Mouse (Mus musculus): ENCODE results near the gene Polr2b. TPM values are rescaled to one million over a fixed set of nuclear protein-coding genes. Genes with fewer than 3 reads are reported as not detected.

Gene Polr2b
- polyA plus RNA-seq, 1 experiment from 2014 or later = 40.0 TPM

- H3K4me2 ChIP-seq (ENCODE audit: low read length) = no peak overlapping the region
- no peak overlapping the region for H3K4me3 ChIP-seq (ENCODE audit: control insufficient read depth in 1 of 2, insufficient read depth in 1 of 2, low read depth in 1 of 2, low read length in 2 of 2)
- no peak for ATAC-seq (ENCODE audit: insufficient number of reproducible peaks, insufficient read depth, low FRiP score, low read depth)
- WGBS = 85% methylated on average over 5 of the region's 5 CpGs
- no peak overlapping the region for H3K9ac ChIP-seq (ENCODE audit: low read length)
- no peaks in the 10 kb centered on the region for H3K36me3 ChIP-seq (ENCODE audit: control insufficient read depth, insufficient read depth, low read length)
- peaks cover 5 to 14% of the 10 kb centered on the region in 2 experiments for H3K4me1 ChIP-seq (ENCODE audit: control insufficient read depth in 2 of 2, insufficient read depth in 2 of 2, low read length in 2 of 2)
- H3K9me3 ChIP-seq (ENCODE audit: control insufficient read depth, low read length) = no peaks in the 10 kb centered on the region
- H3K27me3 ChIP-seq (ENCODE audit: control insufficient read depth, insufficient read depth, low read length) = no peaks in the 10 kb centered on the region
- H3K27ac ChIP-seq (replicated peaks in 1 of 2; ENCODE audit: control insufficient read depth in 1 of 2, insufficient read depth in 1 of 2, low read depth in 2 of 2, low read length in 2 of 2) = no peak overlapping the region
Observed at GRCm38 (mm10) chr5:77381686-77382085, 71.7 kb downstream of the Polr2b start.

GRCm38 (mm10) chr5:77383799-77384554 lies 74.0 kb downstream of the Polr2b start:
- H3K27me3 ChIP-seq (ENCODE audit: control insufficient read depth, insufficient read depth, low read length) = no peaks in the 10 kb centered on the region
- no peak overlapping the region for H3K27ac ChIP-seq (replicated peaks in 1 of 2; ENCODE audit: control insufficient read depth in 1 of 2, insufficient read depth in 1 of 2, low read depth in 2 of 2, low read length in 2 of 2)
- ATAC-seq (ENCODE audit: insufficient number of reproducible peaks, insufficient read depth, low FRiP score, low read depth) = no peak
- H3K4me1 ChIP-seq (ENCODE audit: control insufficient read depth in 2 of 2, insufficient read depth in 2 of 2, low read length in 2 of 2) = peaks cover 12 to 14% of the 10 kb centered on the region in 2 experiments
- no peaks in the 10 kb centered on the region for H3K36me3 ChIP-seq (ENCODE audit: control insufficient read depth, insufficient read depth, low read length)
- H3K4me3 ChIP-seq (ENCODE audit: control insufficient read depth in 1 of 2, insufficient read depth in 1 of 2, low read depth in 1 of 2, low read length in 2 of 2) = no peak overlapping the region
- H3K9me3 ChIP-seq (ENCODE audit: control insufficient read depth, low read length) = no peaks in the 10 kb centered on the region
- no peak overlapping the region for H3K4me2 ChIP-seq (ENCODE audit: low read length)
- no peak overlapping the region for H3K9ac ChIP-seq (ENCODE audit: low read length)
- WGBS = 76% methylated on average over 5 of the region's 5 CpGs

DNA sequence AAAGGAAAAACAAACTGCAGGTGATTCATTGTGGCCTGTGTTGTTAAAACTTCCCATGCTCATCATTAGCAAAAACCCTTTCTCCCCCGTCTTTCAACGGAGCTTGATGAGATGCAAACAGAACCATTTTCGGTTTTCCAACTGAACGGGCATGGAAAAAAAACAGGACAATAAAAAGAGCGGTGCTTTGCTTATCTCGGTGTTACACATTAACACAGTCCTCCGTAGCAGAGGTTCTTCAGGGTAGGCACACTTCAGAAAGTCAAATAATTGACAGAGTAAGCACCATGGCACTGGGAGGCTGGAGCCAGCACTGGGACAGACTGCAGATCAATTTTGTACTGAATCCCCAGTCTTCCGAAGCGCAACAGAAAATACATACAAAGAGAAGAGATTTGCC lies 74.8 kb downstream of the Polr2b start:
- peaks cover 12 to 14% of the 10 kb centered on the region in 2 experiments for H3K4me1 ChIP-seq (ENCODE audit: control insufficient read depth in 2 of 2, insufficient read depth in 2 of 2, low read length in 2 of 2)
- H3K36me3 ChIP-seq (ENCODE audit: control insufficient read depth, insufficient read depth, low read length) = no peaks in the 10 kb centered on the region
- no peak overlapping the region for H3K27ac ChIP-seq (replicated peaks in 1 of 2; ENCODE audit: control insufficient read depth in 1 of 2, insufficient read depth in 1 of 2, low read depth in 2 of 2, low read length in 2 of 2)
- 75% methylated on average over 9 of the region's 9 CpGs for WGBS
- no peaks in the 10 kb centered on the region for H3K9me3 ChIP-seq (ENCODE audit: control insufficient read depth, low read length)
- no peaks in the 10 kb centered on the region for H3K27me3 ChIP-seq (ENCODE audit: control insufficient read depth, insufficient read depth, low read length)
- H3K9ac ChIP-seq (ENCODE audit: low read length) = no peak overlapping the region
- no peak overlapping the region for H3K4me2 ChIP-seq (ENCODE audit: low read length)
- ATAC-seq (ENCODE audit: insufficient number of reproducible peaks, insufficient read depth, low FRiP score, low read depth) = no peak
- no peak overlapping the region for H3K4me3 ChIP-seq (ENCODE audit: control insufficient read depth in 1 of 2, insufficient read depth in 1 of 2, low read depth in 1 of 2, low read length in 2 of 2)

- Histone ChIP-seq H3K27ac (replicated peaks in 1 of 2; ENCODE audit: control insufficient read depth in 1 of 2, insufficient read depth in 1 of 2, low read depth in 2 of 2, low read length in 2 of 2) (no peak overlapping the region), H3K4me1 (ENCODE audit: control insufficient read depth in 2 of 2, insufficient read depth in 2 of 2, low read length in 2 of 2) (peaks cover 12 to 14% of the 10 kb centered on the region in 2 experiments), H3K9ac (ENCODE audit: low read length) (no peak overlapping the region), H3K36me3 (ENCODE audit: control insufficient read depth, insufficient read depth, low read length) (no peaks in the 10 kb centered on the region), H3K9me3 (ENCODE audit: control insufficient read depth, low read length) (no peaks in the 10 kb centered on the region), H3K27me3 (ENCODE audit: control insufficient read depth, insufficient read depth, low read length) (no peaks in the 10 kb centered on the region), H3K4me2 (ENCODE audit: low read length) (no peak overlapping the region), H3K4me3 (ENCODE audit: control insufficient read depth in 1 of 2, insufficient read depth in 1 of 2, low read depth in 1 of 2, low read length in 2 of 2) (no peak overlapping the region)
- 90% methylated on average over 5 of the region's 5 CpGs for WGBS
- no peak for ATAC-seq (ENCODE audit: insufficient number of reproducible peaks, insufficient read depth, low FRiP score, low read depth)
Observed at GRCm38 (mm10) chr5:77385221-77385620, 75.3 kb downstream of the Polr2b start.

DNA sequence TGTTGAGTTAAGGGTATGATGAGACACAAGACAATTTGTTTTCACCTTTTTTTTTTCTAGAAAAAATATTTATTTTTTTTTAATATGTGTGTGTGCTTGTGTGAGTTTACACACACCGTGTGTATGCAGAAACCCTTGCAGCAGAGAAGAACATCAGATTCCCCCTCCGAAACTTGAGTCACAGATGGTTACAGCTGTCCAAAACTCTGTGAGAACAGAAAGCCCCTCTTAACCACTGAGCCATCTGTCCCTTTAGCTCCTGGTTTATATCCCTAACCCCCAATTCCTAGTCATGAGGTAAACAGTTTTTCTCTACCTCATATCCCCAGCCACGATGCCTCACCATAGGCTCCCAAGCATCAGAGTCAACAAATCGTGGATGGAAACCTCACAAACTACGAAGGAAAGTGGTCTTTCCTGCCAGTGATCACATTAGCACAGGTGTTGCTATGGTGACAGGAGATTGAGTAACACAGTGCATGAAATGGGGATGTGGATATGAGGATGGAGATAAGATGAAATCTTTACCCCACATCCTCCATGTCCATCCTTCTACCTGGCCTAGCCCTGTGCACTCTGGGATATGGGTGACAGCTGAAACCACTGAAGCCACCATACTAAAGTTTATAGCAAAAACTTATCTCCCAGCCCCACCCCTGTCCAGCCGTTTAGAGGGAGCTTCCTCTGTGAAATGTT lies 76.1 kb downstream of the Polr2b start:
- no peaks in the 10 kb centered on the region for H3K36me3 ChIP-seq (ENCODE audit: control insufficient read depth, insufficient read depth, low read length)
- peaks cover 12 to 14% of the 10 kb centered on the region in 2 experiments for H3K4me1 ChIP-seq (ENCODE audit: control insufficient read depth in 2 of 2, insufficient read depth in 2 of 2, low read length in 2 of 2)
- no peak overlapping the region for H3K9ac ChIP-seq (ENCODE audit: low read length)
- H3K4me3 ChIP-seq (ENCODE audit: control insufficient read depth in 1 of 2, insufficient read depth in 1 of 2, low read depth in 1 of 2, low read length in 2 of 2) = no peak overlapping the region
- H3K9me3 ChIP-seq (ENCODE audit: control insufficient read depth, low read length) = no peaks in the 10 kb centered on the region
- no peak for ATAC-seq (ENCODE audit: insufficient number of reproducible peaks, insufficient read depth, low FRiP score, low read depth)
- no peaks in the 10 kb centered on the region for H3K27me3 ChIP-seq (ENCODE audit: control insufficient read depth, insufficient read depth, low read length)
- no peak overlapping the region for H3K4me2 ChIP-seq (ENCODE audit: low read length)
- no peak overlapping the region for H3K27ac ChIP-seq (replicated peaks in 1 of 2; ENCODE audit: control insufficient read depth in 1 of 2, insufficient read depth in 1 of 2, low read depth in 2 of 2, low read length in 2 of 2)
- 68% methylated on average over 6 of the region's 6 CpGs for WGBS

DNA sequence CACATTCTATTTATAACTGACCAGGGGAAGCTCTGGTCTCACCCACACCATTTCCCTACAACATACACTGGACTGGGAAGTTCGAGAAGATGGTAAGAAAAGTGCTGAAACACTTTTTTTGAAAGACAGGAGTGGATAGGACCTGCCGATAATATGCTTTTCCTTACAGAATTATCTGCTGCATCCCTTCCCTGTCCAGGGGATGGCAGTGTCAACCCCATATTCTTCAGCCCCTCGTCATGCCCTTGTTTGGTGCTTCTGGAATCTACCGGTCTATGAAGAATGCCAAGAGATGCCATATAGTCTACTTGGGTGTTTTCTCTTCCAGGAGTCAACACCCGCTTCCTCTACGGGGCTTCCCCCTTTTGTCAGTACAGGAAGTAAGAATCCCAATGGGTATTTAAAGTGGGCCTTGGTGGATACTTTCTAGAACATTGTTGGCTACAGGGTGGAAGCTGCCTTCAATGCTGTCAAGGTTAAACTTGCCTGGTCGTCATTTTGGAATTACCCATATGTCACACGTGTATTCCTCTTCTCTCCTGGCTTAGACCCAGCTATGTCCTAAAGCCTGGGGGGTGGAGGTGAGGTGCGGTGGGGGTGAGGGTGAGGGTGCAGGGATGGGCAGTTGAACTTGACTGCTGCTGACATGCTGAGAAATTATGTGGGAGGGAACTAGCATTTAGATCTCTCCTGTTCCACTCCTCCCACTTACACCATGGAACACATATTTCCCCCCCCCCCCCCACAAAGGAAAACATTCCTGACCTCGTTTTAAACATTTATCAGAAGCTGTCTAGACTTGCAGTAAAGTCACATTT lies 76.9 kb downstream of the Polr2b start:
- Histone ChIP-seq H3K36me3 (ENCODE audit: control insufficient read depth, insufficient read depth, low read length) (no peaks in the 10 kb centered on the region), H3K27ac (replicated peaks in 1 of 2; ENCODE audit: control insufficient read depth in 1 of 2, insufficient read depth in 1 of 2, low read depth in 2 of 2, low read length in 2 of 2) (no peak overlapping the region), H3K4me3 (ENCODE audit: control insufficient read depth in 1 of 2, insufficient read depth in 1 of 2, low read depth in 1 of 2, low read length in 2 of 2) (no peak overlapping the region), H3K4me1 (ENCODE audit: control insufficient read depth in 2 of 2, insufficient read depth in 2 of 2, low read length in 2 of 2) (peaks cover 12 to 14% of the 10 kb centered on the region in 2 experiments), H3K27me3 (ENCODE audit: control insufficient read depth, insufficient read depth, low read length) (no peaks in the 10 kb centered on the region), H3K9ac (ENCODE audit: low read length) (no peak overlapping the region), H3K9me3 (ENCODE audit: control insufficient read depth, low read length) (no peaks in the 10 kb centered on the region), H3K4me2 (ENCODE audit: low read length) (no peak overlapping the region)
- no peak for ATAC-seq (ENCODE audit: insufficient number of reproducible peaks, insufficient read depth, low FRiP score, low read depth)
- WGBS = 47% methylated on average over 10 of the region's 10 CpGs

- Histone ChIP-seq H3K4me2 (ENCODE audit: low read length) (no peak overlapping the region), H3K4me1 (ENCODE audit: control insufficient read depth in 2 of 2, insufficient read depth in 2 of 2, low read length in 2 of 2) (peaks cover 12 to 14% of the 10 kb centered on the region in 2 experiments), H3K4me3 (ENCODE audit: control insufficient read depth in 1 of 2, insufficient read depth in 1 of 2, low read depth in 1 of 2, low read length in 2 of 2) (no peak overlapping the region), H3K27ac (replicated peaks in 1 of 2; ENCODE audit: control insufficient read depth in 1 of 2, insufficient read depth in 1 of 2, low read depth in 2 of 2, low read length in 2 of 2) (no peak overlapping the region), H3K9me3 (ENCODE audit: control insufficient read depth, low read length) (no peaks in the 10 kb centered on the region), H3K27me3 (ENCODE audit: control insufficient read depth, insufficient read depth, low read length) (no peaks in the 10 kb centered on the region), H3K9ac (ENCODE audit: low read length) (no peak overlapping the region), H3K36me3 (ENCODE audit: control insufficient read depth, insufficient read depth, low read length) (no peaks in the 10 kb centered on the region)
- ATAC-seq (ENCODE audit: insufficient number of reproducible peaks, insufficient read depth, low FRiP score, low read depth) = no peak
- WGBS = 68% methylated on average over 8 of the region's 8 CpGs
Observed at GRCm38 (mm10) chr5:77387414-77387704, 77.4 kb downstream of the Polr2b start.
